Mouse (Mus musculus): ENCODE results near the gene Gm37240.

- TF ChIP-seq CTCF (IDR thresholded peaks at IDR 0.05; ENCODE audit: borderline replicate concordance, insufficient read depth, low read length) (no peak), POLR2A (IDR thresholded peaks at IDR 0.05; ENCODE audit: low read depth, low read length) (peak; percentile 95)
Observed at GRCm38 (mm10) chr3:84952135-84952534, 935.2 kb downstream of the Gm37240 start.
